Comparison of ENCODE assay signal across 17 mouse cellular contexts in the genomic region with DNA sequence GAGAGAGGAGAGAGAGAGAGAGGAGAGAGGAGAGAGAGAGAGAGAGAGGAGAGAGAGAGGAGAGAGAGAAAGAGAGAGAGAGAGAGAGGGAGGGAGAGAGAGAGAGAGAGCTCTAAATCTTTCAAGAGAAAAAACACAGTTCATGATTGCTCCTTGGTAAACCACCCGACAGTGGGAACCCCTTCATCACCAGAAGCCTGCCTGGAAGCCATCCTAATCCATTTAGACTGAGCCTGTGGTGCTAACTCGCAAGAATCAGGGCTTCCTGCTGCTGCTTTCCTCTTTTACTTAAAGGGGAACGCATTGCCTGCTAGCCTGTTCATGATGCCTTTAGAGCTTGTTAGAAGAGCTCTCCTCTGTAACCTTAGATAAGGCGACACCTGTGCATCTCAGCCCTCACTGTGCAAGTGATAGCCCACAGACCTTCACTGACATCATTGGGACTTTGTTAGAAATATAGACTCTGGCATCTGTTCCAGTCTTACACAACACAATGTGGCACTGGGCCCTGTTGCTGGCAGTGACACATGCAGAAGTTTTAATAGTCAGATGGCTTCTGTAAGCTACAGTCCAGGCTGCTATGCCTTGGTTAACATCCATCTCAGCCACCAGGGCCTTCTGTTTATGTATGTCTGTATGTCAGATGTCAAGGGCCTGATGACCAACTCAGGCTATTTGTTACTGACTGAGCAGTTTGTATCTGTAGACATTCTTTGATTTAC. TPM values are rescaled to one million over a fixed set of nuclear protein-coding genes. Genes with fewer than 3 reads are reported as not detected.
DNase-seq lines count a peak whose midpoint lies in the region; ATAC-seq lines count a peak whose summit lies in the region.
"Had no signal": no experiment of that assay in that cellular context is flagged by ENCODE, and none has a peak within 500 bp of the region (broad histone marks: within the 10 kb centered on the region; RNA-seq: fewer than 3 reads in every experiment).

No protein-coding gene starts in this region.

- H3K9ac ChIP-seq in embryonic facial prominence, embryonic 14.5 days (ENCODE audit: low read depth, low read length), result no peak overlapping the region
- H3K9ac ChIP-seq in midbrain, embryonic 11.5 days (ENCODE audit: low read length), result no peak overlapping the region
- no peak overlapping the region for H3K9ac ChIP-seq in midbrain, embryonic 13.5 days (replicated peaks)
- no peak overlapping the region for H3K9ac ChIP-seq in limb, embryonic 15.5 days
- H3K9ac ChIP-seq: embryonic facial prominence, embryonic 12.5 days; heart, embryonic 15.5 days; hindbrain, embryonic 12.5 days; liver, embryonic 12.5 days had no signal

- peaks cover 18% of the 10 kb centered on the region for H3K4me1 ChIP-seq in embryonic facial prominence, embryonic 14.5 days (ENCODE audit: control insufficient read depth, insufficient read depth, low read length)
- peaks cover 20% of the 10 kb centered on the region for H3K4me1 ChIP-seq in embryonic facial prominence, embryonic 10.5 days
- H3K4me1 ChIP-seq in midbrain, embryonic 11.5 days (ENCODE audit: control insufficient read depth, insufficient read depth, low read length), result no peaks in the 10 kb centered on the region
- no peaks in the 10 kb centered on the region for H3K4me1 ChIP-seq in midbrain, embryonic 13.5 days (replicated peaks)
- H3K4me1 ChIP-seq in limb, embryonic 15.5 days, result peaks cover 51% of the 10 kb centered on the region
- H3K4me1 ChIP-seq: liver, embryonic 12.5 days had no signal

- no peak for ATAC-seq in embryonic facial prominence, embryonic 14.5 days (ENCODE audit: low read depth)
- no peak for ATAC-seq in midbrain, embryonic 11.5 days (ENCODE audit: low FRiP score)
- ATAC-seq in midbrain, embryonic 13.5 days, result no peak
- ATAC-seq in limb, embryonic 15.5 days (ENCODE audit: insufficient number of reproducible peaks, low FRiP score, low TSS enrichment, low read depth), result no peak
- ATAC-seq: liver, embryonic 12.5 days had no signal

- peak; percentile 38 for DNase-seq in embryonic facial prominence, embryonic 14.5 days (ENCODE audit: low spot score)
- DNase-seq in embryonic facial prominence, embryonic 10.5 days (ENCODE audit: low spot score), result no peak
- peak; percentile 5 to 43 for DNase-seq in layer of hippocampus, adult 18-20 months (ENCODE audit: low spot score in 2 of 2)
- DNase-seq in layer of hippocampus, adult 9-10 months (ENCODE audit: low spot score), result no peak
- peak; percentile 53 for DNase-seq in midbrain, embryonic 11.5 days (ENCODE audit: low spot score, missing footprints)
- no peak for DNase-seq in urinary bladder, postnatal 36 days (ENCODE audit: low spot score in 2 of 2)
- DNase-seq: cerebellum, postnatal 25 days; right cerebral cortex, postnatal 14 days had no signal

- 27% methylated on average over 4 of the region's 4 CpGs for WGBS in embryonic facial prominence, embryonic 14.5 days
- 31% methylated on average over 4 of the region's 4 CpGs for WGBS in embryonic facial prominence, embryonic 10.5 days
- 27% methylated on average over 4 of the region's 4 CpGs for WGBS in midbrain, embryonic 11.5 days
- 31% methylated on average over 4 of the region's 4 CpGs for WGBS in midbrain, embryonic 13.5 days
- 29% methylated on average over 4 of the region's 4 CpGs for WGBS in limb, embryonic 15.5 days

- H3K27ac ChIP-seq in embryonic facial prominence, embryonic 14.5 days (replicated peaks; ENCODE audit: low read depth, low read length), result no peak overlapping the region
- H3K27ac ChIP-seq in embryonic facial prominence, embryonic 10.5 days (replicated peaks), result no peak overlapping the region
- no peak overlapping the region for H3K27ac ChIP-seq in midbrain, embryonic 11.5 days (ENCODE audit: low read depth, low read length)
- H3K27ac ChIP-seq in midbrain, embryonic 13.5 days, result no peak overlapping the region
- 0 out of 2 replicates have a peak overlapping the region, but pooled peaks have one; percentile 38 for H3K27ac ChIP-seq in limb, embryonic 15.5 days
- H3K27ac ChIP-seq: forebrain, embryonic 10.5 days; heart, embryonic 15.5 days; hindbrain, embryonic 12.5 days; liver, embryonic 12.5 days had no signal

- H3K4me2 ChIP-seq in embryonic facial prominence, embryonic 14.5 days (ENCODE audit: low read depth, low read length), result no peak overlapping the region
- H3K4me2 ChIP-seq in midbrain, embryonic 11.5 days, result no peak overlapping the region
- H3K4me2 ChIP-seq in midbrain, embryonic 13.5 days (replicated peaks), result no peak overlapping the region
- H3K4me2 ChIP-seq in limb, embryonic 15.5 days, result no peak overlapping the region
- H3K4me2 ChIP-seq: embryonic facial prominence, embryonic 12.5 days; heart, embryonic 15.5 days; hindbrain, embryonic 12.5 days; liver, embryonic 12.5 days had no signal

- H3K27me3 ChIP-seq in embryonic facial prominence, embryonic 14.5 days (replicated peaks; ENCODE audit: control insufficient read depth, insufficient read depth, low read length), result no peaks in the 10 kb centered on the region
- H3K27me3 ChIP-seq in embryonic facial prominence, embryonic 10.5 days (replicated peaks; ENCODE audit: low read depth, poor library complexity, severe bottlenecking), result peaks cover 20% of the 10 kb centered on the region; the same call in 1 of the 2 replicates
- no peaks in the 10 kb centered on the region for H3K27me3 ChIP-seq in midbrain, embryonic 11.5 days (ENCODE audit: control insufficient read depth, insufficient read depth, low read length)
- H3K27me3 ChIP-seq in midbrain, embryonic 13.5 days, result no peaks in the 10 kb centered on the region
- no peaks in the 10 kb centered on the region; the same call in 1 of the 2 replicates for H3K27me3 ChIP-seq in limb, embryonic 15.5 days
- H3K27me3 ChIP-seq: embryonic facial prominence, embryonic 12.5 days; hindbrain, embryonic 12.5 days had no signal

- no peaks in the 10 kb centered on the region for H3K9me3 ChIP-seq in embryonic facial prominence, embryonic 14.5 days (ENCODE audit: control insufficient read depth, low read length)
- H3K9me3 ChIP-seq in embryonic facial prominence, embryonic 10.5 days, result no peaks in the 10 kb centered on the region
- no peaks in the 10 kb centered on the region for H3K9me3 ChIP-seq in midbrain, embryonic 11.5 days (ENCODE audit: control insufficient read depth, low read length)
- no peaks in the 10 kb centered on the region for H3K9me3 ChIP-seq in midbrain, embryonic 13.5 days
- no peaks in the 10 kb centered on the region for H3K9me3 ChIP-seq in limb, embryonic 15.5 days
- H3K9me3 ChIP-seq: embryonic facial prominence, embryonic 12.5 days; forebrain, embryonic 10.5 days; G1E; heart, embryonic 15.5 days; hindbrain, embryonic 12.5 days; liver, embryonic 12.5 days had no signal

- H3K4me3 ChIP-seq in embryonic facial prominence, embryonic 14.5 days (ENCODE audit: low read depth, low read length), result no peak overlapping the region
- H3K4me3 ChIP-seq in embryonic facial prominence, embryonic 10.5 days, result no peak overlapping the region
- H3K4me3 ChIP-seq in midbrain, embryonic 11.5 days (ENCODE audit: low read depth, low read length), result no peak overlapping the region
- no peak overlapping the region for H3K4me3 ChIP-seq in midbrain, embryonic 13.5 days (replicated peaks)
- no peak overlapping the region for H3K4me3 ChIP-seq in limb, embryonic 15.5 days
- H3K4me3 ChIP-seq: embryonic facial prominence, embryonic 12.5 days; forebrain, embryonic 10.5 days; heart, embryonic 15.5 days; hindbrain, embryonic 12.5 days; liver, embryonic 12.5 days had no signal

- H3K36me3 ChIP-seq in embryonic facial prominence, embryonic 14.5 days (ENCODE audit: control insufficient read depth, insufficient read depth, low read length), result no peaks in the 10 kb centered on the region
- no peaks in the 10 kb centered on the region for H3K36me3 ChIP-seq in embryonic facial prominence, embryonic 10.5 days (replicated peaks)
- no peaks in the 10 kb centered on the region for H3K36me3 ChIP-seq in midbrain, embryonic 11.5 days (ENCODE audit: control insufficient read depth, insufficient read depth, low read length)
- H3K36me3 ChIP-seq in midbrain, embryonic 13.5 days, result no peaks in the 10 kb centered on the region
- H3K36me3 ChIP-seq in limb, embryonic 15.5 days, result no peaks in the 10 kb centered on the region
- H3K36me3 ChIP-seq: embryonic facial prominence, embryonic 12.5 days; forebrain, embryonic 10.5 days; G1E; heart, embryonic 15.5 days; hindbrain, embryonic 12.5 days; liver, embryonic 12.5 days had no signal

RNA-seq across cellular contexts. Expression of a gene that starts 8.2 kb away (rescaled TPM):
- 34.2 and 49.4 TPM in 2 replicates for polyA plus RNA-seq in embryonic facial prominence, embryonic 14.5 days (2014; fragmentation: Nextera tagmentation; extraction: Ambion mirVana)
- 0.44 and 0.64 TPM in 2 replicates for polyA plus RNA-seq in embryonic facial prominence, embryonic 10.5 days (2016; fragmentation: Nextera tagmentation; extraction: Ambion mirVana)
- total RNA-seq in layer of hippocampus, adult 18-20 months (2021), result 1 to 10 TPM; 7.0 to 8.5 TPM
- polyA plus RNA-seq in midbrain, embryonic 11.5 days (2014; fragmentation: Nextera tagmentation; extraction: Ambion mirVana), result 1.8 and 1.9 TPM in 2 replicates
- 2.8 and 2.9 TPM in 2 replicates for polyA plus RNA-seq in midbrain, embryonic 13.5 days (2015; fragmentation: Nextera tagmentation; extraction: Ambion mirVana)
- polyA plus RNA-seq in limb, embryonic 15.5 days (2015; fragmentation: Nextera tagmentation; extraction: Ambion mirVana), result 57.9 and 59.4 TPM in 2 replicates
- total RNA-seq: megakaryocyte-erythroid progenitor cell, adult 5-6 weeks had no signal
- polyA plus RNA-seq: G1E had no signal

Comparison
In these comparisons a context has a peak if more than half of its experiments do, and no peak if none do; other contexts are left out.
1. DNase-seq: peak in embryonic facial prominence, embryonic 14.5 days (single experiment), layer of hippocampus, adult 18-20 months (2 of 2) and midbrain, embryonic 11.5 days (single experiment); none in embryonic facial prominence, embryonic 10.5 days (single experiment), layer of hippocampus, adult 9-10 months (single experiment) and urinary bladder, postnatal 36 days (0 of 2).